Mouse (Mus musculus) kidney, adult 2 months (tissue): ENCODE results near the gene Snx29. TPM values are rescaled to one million over a fixed set of nuclear protein-coding genes. Genes with fewer than 3 reads are reported as not detected.
"Not testable (repeated sequence)": the region's sequence is repeated elsewhere in the genome, so short reads cannot be mapped to it uniquely, and the experiment has no call there.

Experiments used
- DNase-seq: peaks from one replicate; pipeline ENCODE4 v3.0.0; 2021
- H3K27ac ChIP-seq: fragments of 200-500 bp; 2 replicates; pipeline ENCODE4 v1.5.1; 2012; ENCODE audit warnings: low read depth, low read length, control low read depth, inconsistent platforms; ENCODE audit not compliant: insufficient read depth
- H3K27me3 ChIP-seq: fragments of 200-500 bp; replicated peaks from 2 replicates; pipeline ENCODE4 v1.6.1; 2012; ENCODE audit warnings: mild to moderate bottlenecking, moderate library complexity, low read length, inconsistent platforms; ENCODE audit not compliant: control insufficient read depth, insufficient read depth
- H3K36me3 ChIP-seq: fragments of 200-500 bp; 2 replicates; pipeline ENCODE4 v1.6.1; 2012; ENCODE audit warnings: mild to moderate bottlenecking, moderate library complexity, low read length, inconsistent platforms; ENCODE audit not compliant: control insufficient read depth, insufficient read depth
- H3K4me1 ChIP-seq: fragments of 200-500 bp; 2 replicates; pipeline ENCODE4 v1.6.1; 2011; ENCODE audit warnings: low read length; ENCODE audit not compliant: control insufficient read depth, insufficient read depth
- H3K4me3 ChIP-seq: fragments of 200-500 bp; 2 replicates; pipeline ENCODE4 v1.5.1; 2011; ENCODE audit warnings: mild to moderate bottlenecking, low read depth, low read length, control low read depth; ENCODE audit not compliant: insufficient read depth
- CTCF ChIP-seq: fragments of 200-500 bp; conservative IDR thresholded peaks from 2 replicates; pipeline ENCODE4 v1.5.1; 2011; ENCODE audit warnings: low read depth, mild to moderate bottlenecking, control low read depth, low read length, moderate library complexity, mixed read lengths; ENCODE audit not compliant: insufficient read depth, insufficient read length
- POLR2A ChIP-seq: fragments of 200-500 bp; IDR thresholded peaks from one replicate; pipeline ENCODE4 v1.6.1; 2011; ENCODE audit warnings: low read depth, low read length, control low read depth
- WGBS: fragments of 180-500 bp; shearing (Covaris S2); methylation state at CpG from one replicate; pipeline ENCODE4 v1.1.7; 2018; 5-methylcytosine and 5-hydroxymethylcytosine counted together
- polyA plus RNA-seq: library from polyadenylated mRNA; depleted of rRNA; stranded (reverse); fragments of >200 nt; gene quantifications from 2 replicates; pipeline ENCODE4 v1.2.3, GENCODE M21; 2012

The Snx29 gene
- polyA plus RNA-seq, 1 experiment, result 64.8 TPM

GRCm38 (mm10) chr16:11330081-11330800 is 7.5 kb downstream of the Snx29 start:
- Histone ChIP-seq H3K4me1 (peaks cover 19% of the 10 kb centered on the region; the same call in 1 of the 2 replicates), H3K36me3 (no peaks in the 10 kb centered on the region), H3K27me3 (no peaks in the 10 kb centered on the region), H3K4me3 (no peak overlapping the region), H3K27ac (peak overlapping the region; percentile 54)
- TF ChIP-seq POLR2A (no peak), CTCF (no peak)
- peak; percentile 78 for DNase-seq
- 27% methylated on average over 3 of the region's 3 CpGs for WGBS

DNA sequence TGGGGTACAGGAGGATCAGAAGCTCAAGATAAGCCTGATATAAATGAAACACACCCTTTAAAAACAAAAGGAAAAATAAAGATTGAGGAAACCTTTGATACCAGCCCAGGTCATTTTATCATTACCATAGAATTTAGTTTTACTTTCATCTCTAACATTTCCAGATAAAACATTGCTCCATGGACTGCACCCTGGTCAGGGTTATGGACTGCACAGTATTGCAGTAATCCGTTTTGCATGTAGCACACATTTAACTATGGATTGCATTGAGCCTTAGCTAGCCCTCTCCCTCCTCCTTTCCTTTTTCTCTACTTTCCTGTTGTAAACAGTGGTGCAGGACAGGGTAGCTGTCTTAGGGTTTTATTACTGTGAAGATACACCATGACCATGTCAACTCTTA is 8.3 kb downstream of the Snx29 start:
- peaks cover 19% of the 10 kb centered on the region; the same call in 1 of the 2 replicates for H3K4me1 ChIP-seq
- TF ChIP-seq POLR2A (no peak), CTCF (no peak)
- H3K36me3 ChIP-seq, result no peaks in the 10 kb centered on the region
- 80% methylated on average over 1 of the region's 1 CpGs for WGBS
- H3K4me3 ChIP-seq, result no peak overlapping the region
- H3K27me3 ChIP-seq, result no peaks in the 10 kb centered on the region
- DNase-seq, result no peak
- H3K27ac ChIP-seq, result no peak overlapping the region

- Histone ChIP-seq H3K4me3 (no peak overlapping the region), H3K4me1 (peaks cover 19% of the 10 kb centered on the region), H3K27ac (peak overlapping the region; percentile 24; the same call in 1 of the 2 replicates), H3K36me3 (no peaks in the 10 kb centered on the region; the same call in 1 of the 2 replicates), H3K27me3 (no peaks in the 10 kb centered on the region)
- peak; percentile 62 for DNase-seq
- 66% methylated on average over 4 of the region's 4 CpGs for WGBS
- TF ChIP-seq POLR2A (no peak), CTCF (no peak)
These were observed 20.6 kb downstream of the Snx29 start for GRCm38 (mm10) chr16:11343292-11343815.

DNA sequence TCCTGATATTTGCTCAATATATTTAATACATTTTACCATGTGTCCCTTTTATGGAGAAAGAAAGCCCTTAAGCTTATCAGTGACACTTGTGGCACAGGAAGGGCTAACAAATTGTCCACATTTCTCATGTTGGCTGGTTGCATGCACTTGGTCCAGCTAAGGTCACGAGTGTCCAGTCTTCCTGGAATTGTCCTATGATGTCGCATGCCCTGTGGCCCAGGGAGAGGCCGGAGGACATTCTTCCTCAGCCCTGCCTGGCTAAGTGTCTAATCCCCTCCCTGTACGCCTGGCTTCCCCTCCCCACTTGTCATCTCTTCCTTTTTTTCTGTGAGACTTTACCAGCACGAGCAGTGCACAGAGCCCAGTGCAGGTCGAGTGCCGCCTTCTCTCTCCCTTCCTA is 29.2 kb downstream of the Snx29 start:
- H3K4me3 ChIP-seq, result no peak overlapping the region
- no peaks in the 10 kb centered on the region for H3K4me1 ChIP-seq
- H3K27me3 ChIP-seq, result no peaks in the 10 kb centered on the region
- TF ChIP-seq POLR2A, result no peak
- TF ChIP-seq CTCF, result no peak
- WGBS, result 65% methylated on average over 7 of the region's 7 CpGs
- peaks cover 1% of the 10 kb centered on the region; the same call in 1 of the 2 replicates for H3K36me3 ChIP-seq
- peak overlapping the region; percentile 43; the same call in 1 of the 2 replicates for H3K27ac ChIP-seq
- DNase-seq, result peak; percentile 69

- DNase-seq, result no peak
- H3K4me1 ChIP-seq, result peaks cover 17% of the 10 kb centered on the region
- TF ChIP-seq CTCF, result no peak
- TF ChIP-seq POLR2A, result no peak
- peak overlapping the region; percentile 72; the same call in 1 of the 2 replicates for H3K27ac ChIP-seq
- H3K4me3 ChIP-seq, result no peak overlapping the region
- no peaks in the 10 kb centered on the region for H3K27me3 ChIP-seq
- H3K36me3 ChIP-seq, result no peaks in the 10 kb centered on the region; the same call in 1 of the 2 replicates
- WGBS, result 72% methylated on average over 5 of the region's 5 CpGs
These were observed 36.5 kb downstream of the Snx29 start for GRCm38 (mm10) chr16:11359173-11359572.

DNA sequence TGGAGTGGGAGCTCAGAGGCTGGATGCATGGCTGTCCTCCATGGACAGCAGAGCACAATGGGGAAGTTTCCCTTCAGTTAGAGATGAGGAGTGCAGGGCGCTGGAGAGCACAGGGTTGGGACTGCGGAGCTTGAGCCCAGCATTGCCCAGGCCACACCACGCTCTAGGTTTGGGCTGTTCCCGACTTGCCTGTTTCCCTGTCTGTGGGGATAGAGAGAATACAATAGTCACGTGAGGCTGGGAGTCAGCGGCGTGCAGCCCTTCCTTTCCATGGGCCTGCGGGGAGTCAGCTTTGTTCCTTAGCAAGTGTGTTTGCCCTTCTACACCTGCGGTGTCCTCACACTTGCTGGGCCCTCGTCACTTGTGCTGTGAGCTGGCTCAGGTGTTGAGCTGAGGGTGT is 37.2 kb downstream of the Snx29 start:
- peaks cover 24% of the 10 kb centered on the region for H3K4me1 ChIP-seq
- peak overlapping the region; percentile 72 for H3K27ac ChIP-seq
- no peak for DNase-seq
- no peak for TF ChIP-seq POLR2A
- no peak for TF ChIP-seq CTCF
- no peaks in the 10 kb centered on the region for H3K27me3 ChIP-seq
- 59% methylated on average over 10 of the region's 10 CpGs for WGBS
- H3K36me3 ChIP-seq, result no peaks in the 10 kb centered on the region; the same call in 1 of the 2 replicates
- H3K4me3 ChIP-seq, result no peak overlapping the region

- peak; percentile 58 for DNase-seq
- Histone ChIP-seq H3K27ac (peak overlapping the region; percentile 72), H3K4me1 (peaks cover 26% of the 10 kb centered on the region)
- H3K36me3 ChIP-seq, H3K27me3 ChIP-seq, H3K4me3 ChIP-seq: not testable (repeated sequence)
- WGBS, result 72% methylated on average over 2 of the region's 2 CpGs
These were observed 37.9 kb downstream of the Snx29 start for GRCm38 (mm10) chr16:11360576-11360975.
